Mouse (Mus musculus) forebrain, embryonic 16.5 days (tissue): ENCODE results near the gene Tcl1b5. TPM values are rescaled to one million over a fixed set of nuclear protein-coding genes. Genes with fewer than 3 reads are reported as not detected.
"Not testable (repeated sequence)": the region's sequence is repeated elsewhere in the genome, so short reads cannot be mapped to it uniquely, and the experiment has no call there.

Source experiments
- ATAC-seq: fragments of 200-750 bp; cut with Nextera tagmentation; 2 replicates; pipeline ENCODE4 v1.8.0; 2017; ENCODE audit warnings: mild to moderate bottlenecking, moderate library complexity
- H3K27ac ChIP-seq: fragments of 300-500 bp; sonication (generic); 2 replicates; pipeline ENCODE4 v1.5.1; 2014; ENCODE audit warnings: low read length, control low read depth
- H3K27me3 ChIP-seq: fragments of 300-500 bp; sonication (generic); replicated peaks from 2 replicates; pipeline ENCODE4 v1.6.1; 2014; ENCODE audit warnings: low read length; ENCODE audit not compliant: control insufficient read depth, insufficient read depth
- H3K36me3 ChIP-seq: fragments of 300-500 bp; sonication (generic); 2 replicates; pipeline ENCODE4 v1.6.1; 2014; ENCODE audit not compliant: control insufficient read depth, insufficient read depth
- H3K4me1 ChIP-seq: fragments of 300-500 bp; sonication (generic); replicated peaks from 2 replicates; pipeline ENCODE4 v1.6.1; 2014; ENCODE audit warnings: low read length; ENCODE audit not compliant: control insufficient read depth, insufficient read depth
- H3K4me2 ChIP-seq: fragments of 300-500 bp; sonication (generic); 2 replicates; pipeline ENCODE4 v1.6.1; 2014; ENCODE audit warnings: mild to moderate bottlenecking, low read length, control low read depth
- H3K4me3 ChIP-seq: fragments of 300-500 bp; sonication (generic); replicated peaks from 2 replicates; pipeline ENCODE4 v1.5.1; 2014; ENCODE audit warnings: mild to moderate bottlenecking, low read length, control low read depth
- H3K9ac ChIP-seq: fragments of 300-500 bp; sonication (generic); replicated peaks from 2 replicates; pipeline ENCODE4 v1.6.1; 2014; ENCODE audit warnings: low read depth, low read length, control low read depth
- H3K9me3 ChIP-seq: fragments of 300-500 bp; sonication (generic); 2 replicates; pipeline ENCODE4 v1.6.1; 2016; ENCODE audit warnings: low read length; ENCODE audit not compliant: control insufficient read depth
- WGBS: fragments of 180-500 bp; shearing (Covaris S2); extraction: QIAGEN DNeasy Blood & Tissue Kit; methylation state at CpG from one replicate; pipeline ENCODE4 v1.1.7; 2014; 5-methylcytosine and 5-hydroxymethylcytosine counted together
- polyA plus RNA-seq: library from polyadenylated mRNA; unstranded; fragments of >200 nt; fragmentation: Nextera tagmentation; extraction: Ambion mirVana; gene quantifications from 2 replicates; pipeline ENCODE4 v1.2.1, GENCODE M21; 2015

The Tcl1b5 gene
- polyA plus RNA-seq = not detected in 2 replicates

GRCm38 (mm10) chr12:105176044-105176443 is at the start of gene Tcl1b5:
Tcl1b5 (plus strand) TSS chr12:105176344.
- H3K4me1 ChIP-seq, ATAC-seq, H3K4me2 ChIP-seq, H3K27me3 ChIP-seq, H3K36me3 ChIP-seq, H3K27ac ChIP-seq, H3K9me3 ChIP-seq, H3K9ac ChIP-seq, H3K4me3 ChIP-seq: not testable (repeated sequence)
- WGBS = 78% methylated on average over 3 of the region's 3 CpGs

GRCm38 (mm10) chr12:105126516-105126915 is 49.6 kb upstream of the Tcl1b5 start:
- no peaks in the 10 kb centered on the region for H3K27me3 ChIP-seq
- no peak overlapping the region for H3K4me3 ChIP-seq
- no peak overlapping the region for H3K4me2 ChIP-seq
- ATAC-seq = no peak
- H3K36me3 ChIP-seq = no peaks in the 10 kb centered on the region
- no peak overlapping the region for H3K27ac ChIP-seq
- H3K9me3 ChIP-seq = no peaks in the 10 kb centered on the region
- 43% methylated on average over 4 of the region's 4 CpGs for whole genome bisulfite sequencing
- no peak overlapping the region for H3K9ac ChIP-seq
- H3K4me1 ChIP-seq = no peaks in the 10 kb centered on the region

GRCm38 (mm10) chr12:105127607-105128006 is 48.5 kb upstream of the Tcl1b5 start:
- 87% methylated on average over 2 of the region's 2 CpGs for WGBS

GRCm38 (mm10) chr12:105129494-105130205 is 46.5 kb upstream of the Tcl1b5 start:
- H3K9ac ChIP-seq = not testable (repeated sequence)
- WGBS = 60% methylated on average over 3 of the region's 3 CpGs

More at GRCm38 (mm10) chr12:105127607-105128006, 48.5 kb upstream of the Tcl1b5 start:
- Histone ChIP-seq H3K4me2 (no peak overlapping the region), H3K9me3 (no peaks in the 10 kb centered on the region), H3K4me1 (no peaks in the 10 kb centered on the region), H3K4me3 (no peak overlapping the region), H3K36me3 (no peaks in the 10 kb centered on the region), H3K27me3 (no peaks in the 10 kb centered on the region), H3K9ac (no peak overlapping the region), H3K27ac (no peak overlapping the region)
- ATAC-seq = no peak

GRCm38 (mm10) chr12:105134167-105134566 is 42.0 kb upstream of the Tcl1b5 start:
- H3K4me2 ChIP-seq, H3K9me3 ChIP-seq, H3K4me3 ChIP-seq, H3K27ac ChIP-seq, H3K27me3 ChIP-seq, H3K4me1 ChIP-seq, ATAC-seq, H3K9ac ChIP-seq, H3K36me3 ChIP-seq: not testable (repeated sequence)
- WGBS = 69% methylated on average over 2 of the region's 2 CpGs

More at GRCm38 (mm10) chr12:105129494-105130205, 46.5 kb upstream of the Tcl1b5 start:
- not testable (repeated sequence) for H3K4me1 ChIP-seq, H3K4me2 ChIP-seq, H3K27me3 ChIP-seq, H3K27ac ChIP-seq, H3K4me3 ChIP-seq, ATAC-seq, H3K36me3 ChIP-seq, H3K9me3 ChIP-seq

- H3K27me3 ChIP-seq, H3K9me3 ChIP-seq, H3K4me3 ChIP-seq, H3K27ac ChIP-seq, H3K9ac ChIP-seq, ATAC-seq, H3K4me1 ChIP-seq, H3K36me3 ChIP-seq, H3K4me2 ChIP-seq: not testable (repeated sequence)
- WGBS = 91% methylated on average over 4 of the region's 4 CpGs
These were observed 41.3 kb upstream of the Tcl1b5 start for GRCm38 (mm10) chr12:105134826-105135225.

GRCm38 (mm10) chr12:105137729-105138128 is 38.4 kb upstream of the Tcl1b5 start:
- not testable (repeated sequence) for H3K9ac ChIP-seq, H3K36me3 ChIP-seq, H3K27ac ChIP-seq, H3K27me3 ChIP-seq, H3K9me3 ChIP-seq, H3K4me2 ChIP-seq, H3K4me3 ChIP-seq, H3K4me1 ChIP-seq, ATAC-seq
- 96% methylated on average over 1 of the region's 1 CpGs for WGBS

- Histone ChIP-seq H3K4me3 (no peak overlapping the region), H3K27ac (no peak overlapping the region), H3K27me3 (no peaks in the 10 kb centered on the region), H3K36me3 (no peaks in the 10 kb centered on the region), H3K9me3 (no peaks in the 10 kb centered on the region), H3K4me2 (no peak overlapping the region), H3K4me1 (no peaks in the 10 kb centered on the region), H3K9ac (no peak overlapping the region)
- no peak for ATAC-seq
- WGBS = 94% methylated on average over 3 of the region's 3 CpGs
These were observed 33.0 kb upstream of the Tcl1b5 start for GRCm38 (mm10) chr12:105143096-105143495.

- not testable (repeated sequence) for ATAC-seq, H3K9ac ChIP-seq, H3K27me3 ChIP-seq, H3K36me3 ChIP-seq, H3K4me1 ChIP-seq, H3K4me3 ChIP-seq, H3K4me2 ChIP-seq, H3K9me3 ChIP-seq, H3K27ac ChIP-seq
- 25% methylated on average over 1 of the region's 1 CpGs for WGBS
These were observed 31.2 kb upstream of the Tcl1b5 start for GRCm38 (mm10) chr12:105144928-105145327.

- H3K9me3 ChIP-seq = no peaks in the 10 kb centered on the region
- H3K27me3 ChIP-seq = no peaks in the 10 kb centered on the region
- no peaks in the 10 kb centered on the region for H3K36me3 ChIP-seq
- H3K9ac ChIP-seq = no peak within 1 kb of the TSS
- no peak within 1 kb of the TSS for H3K4me3 ChIP-seq
- WGBS = 81% methylated on average over 3 of the region's 3 CpGs
- H3K4me2 ChIP-seq = no peak within 1 kb of the TSS
- H3K27ac ChIP-seq = no peak within 1 kb of the TSS
- no peaks in the 10 kb centered on the region for H3K4me1 ChIP-seq
- ATAC-seq = no peak
These were observed 30.4 kb upstream of the Tcl1b5 start, which contains the start of gene Tcl1b2 for GRCm38 (mm10) chr12:105145714-105146113. Tcl1b2 (plus strand) TSS chr12:105146014.
